Mouse (Mus musculus) embryo, embryonic 11.5 days (tissue): ENCODE measurements at regions not wholly inside any gene's neighbourhood (a gene's known extent, or its start where the extent isn't known, plus 50 kb on each side); places are given as distances from the start of the nearest gene placed in this dataset.

Source experiments
- DNase-seq: peaks from one replicate; pipeline ENCODE4 v3.0.0-alpha.2; 2012; ENCODE audit warnings: low read depth, low spot score

DNA sequence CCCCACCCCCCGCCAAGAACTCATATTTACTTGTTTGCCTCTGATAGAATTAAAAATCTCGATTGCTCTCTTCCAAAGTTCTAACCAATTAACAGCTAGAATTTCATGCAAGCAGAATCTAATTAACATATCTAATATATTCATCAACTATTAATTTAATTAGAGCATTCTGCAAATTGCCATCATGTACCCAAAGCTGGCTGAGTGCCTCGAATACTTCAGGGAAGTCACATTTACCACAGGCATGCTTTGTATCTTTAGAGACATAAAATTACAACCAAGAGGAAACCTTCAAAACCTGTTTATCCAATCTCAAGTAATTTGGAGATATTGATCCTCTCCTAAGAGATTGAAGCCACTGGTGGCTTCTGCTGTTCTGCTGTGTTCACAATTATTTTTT, 401.6 kb upstream of the Nmur2 start:
- DNase-seq, result no peak

DNA sequence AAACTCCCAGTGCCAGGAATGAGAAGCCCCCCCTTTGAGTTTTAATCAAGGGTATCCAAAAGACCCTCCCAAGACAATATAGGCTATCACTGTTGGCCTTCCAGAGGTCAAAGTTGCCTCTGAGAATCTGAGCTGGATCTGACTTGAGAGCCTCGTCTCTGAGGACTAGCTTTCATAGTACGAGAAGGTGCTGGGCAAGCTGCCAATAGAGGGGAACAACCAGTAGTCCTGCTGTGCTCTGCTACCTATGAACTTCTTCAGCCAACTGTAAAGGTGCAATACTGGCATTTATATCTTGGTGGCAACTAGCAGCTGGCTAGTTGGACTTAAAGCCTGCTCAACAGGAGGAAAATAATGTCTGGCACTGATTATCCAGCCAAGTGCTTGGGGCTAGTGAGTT, 400.3 kb upstream of the Nmur2 start:
- DNase-seq, result no peak

DNA sequence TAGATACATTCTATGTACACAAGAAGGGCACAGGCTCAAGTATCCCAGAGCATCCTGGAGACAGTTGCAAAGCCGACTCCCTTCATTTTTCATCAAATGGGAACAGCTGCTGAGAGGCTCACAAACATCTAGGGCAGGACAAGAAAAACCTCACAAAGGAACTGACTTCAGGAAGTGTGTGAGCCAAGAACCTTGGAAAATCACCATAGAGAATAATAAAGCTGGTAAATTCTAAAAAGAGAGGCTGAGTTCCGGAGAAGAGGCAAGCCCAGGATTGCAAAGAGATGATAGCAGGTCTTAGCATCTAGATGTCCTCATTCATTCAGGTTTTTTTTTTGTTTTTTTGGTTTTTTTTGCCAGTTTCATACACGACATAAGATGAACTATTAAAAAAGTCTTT, 390.3 kb upstream of the Nmur2 start:
- DNase-seq, result no peak

DNA sequence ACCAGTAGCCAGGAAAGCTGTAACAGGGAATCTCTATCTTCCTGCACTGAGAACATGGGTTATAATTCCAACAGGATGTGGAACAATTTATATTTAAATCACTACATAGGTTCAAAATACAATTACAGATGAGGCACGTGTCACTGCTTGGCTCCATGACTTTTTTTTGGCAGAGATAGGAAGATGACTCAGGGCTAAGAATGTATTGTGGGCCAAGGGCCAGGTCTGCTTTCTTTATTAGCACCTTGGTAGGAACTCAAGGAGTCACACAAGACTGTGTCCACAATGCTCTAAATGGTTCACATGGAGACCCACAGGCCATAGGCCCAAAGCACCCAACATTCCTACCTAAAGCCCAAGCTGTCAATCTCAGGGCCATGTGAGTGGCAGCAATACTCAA, 344.0 kb upstream of the Nmur2 start:
- no peak for DNase-seq

DNA sequence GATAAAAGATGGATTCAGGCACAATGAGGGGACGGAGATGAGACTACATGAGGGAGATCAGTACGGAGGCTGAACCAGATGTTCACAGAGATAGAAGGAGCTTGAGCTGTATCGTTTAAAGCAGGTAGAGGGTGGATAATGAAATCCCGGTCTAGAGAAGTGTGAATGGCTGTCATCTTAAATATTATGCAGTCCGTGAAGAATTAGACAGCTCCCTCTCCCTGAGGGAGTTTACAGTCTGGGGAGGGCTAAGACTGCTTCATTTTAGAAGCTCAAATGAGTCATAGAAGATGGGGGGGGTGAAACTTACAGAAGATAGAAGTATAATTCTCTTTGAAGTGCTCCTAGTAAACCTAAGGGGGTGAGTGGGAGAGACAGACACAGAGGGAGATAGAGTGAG, 336.7 kb upstream of the Nmur2 start:
- DNase-seq, result no peak

DNA sequence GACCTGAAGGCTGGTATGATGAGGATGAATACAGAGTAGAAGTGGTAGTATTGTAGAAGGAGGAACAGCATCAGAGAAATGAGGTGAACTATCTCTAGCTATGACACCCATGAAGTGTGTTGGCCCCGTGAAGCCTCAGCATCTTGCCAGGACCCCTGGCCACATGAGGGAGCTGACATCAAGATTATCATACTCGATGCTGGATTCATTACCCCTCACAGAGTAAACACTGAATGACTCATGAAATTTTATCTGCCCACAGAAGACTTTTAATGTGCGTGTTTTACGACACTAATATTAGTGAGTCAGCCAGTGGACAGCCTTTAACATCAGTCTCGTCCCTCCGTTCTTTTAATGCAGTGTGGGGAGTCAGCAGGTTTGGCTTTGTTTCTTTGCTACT, 333.5 kb upstream of the Nmur2 start:
- DNase-seq, result no peak

DNA sequence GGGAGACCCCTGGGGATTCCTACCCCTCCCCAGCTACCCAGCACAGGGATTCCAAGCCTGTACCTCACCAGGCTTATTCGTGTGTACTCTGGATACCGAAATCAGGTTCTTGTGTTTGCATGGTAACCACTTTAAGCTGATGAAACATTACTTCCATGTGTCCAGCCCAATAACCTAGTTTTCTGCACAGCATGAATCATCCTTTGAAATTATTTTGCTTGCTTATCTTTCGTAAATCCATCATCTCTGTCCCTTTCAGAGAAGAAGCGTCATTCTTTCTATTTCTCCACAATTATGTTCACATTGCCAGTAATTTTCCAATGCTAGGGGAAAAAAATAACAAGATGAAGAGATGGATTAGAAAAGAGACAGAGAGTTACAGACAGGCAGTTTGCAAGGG, 332.8 kb upstream of the Nmur2 start:
- DNase-seq, result no peak

DNA sequence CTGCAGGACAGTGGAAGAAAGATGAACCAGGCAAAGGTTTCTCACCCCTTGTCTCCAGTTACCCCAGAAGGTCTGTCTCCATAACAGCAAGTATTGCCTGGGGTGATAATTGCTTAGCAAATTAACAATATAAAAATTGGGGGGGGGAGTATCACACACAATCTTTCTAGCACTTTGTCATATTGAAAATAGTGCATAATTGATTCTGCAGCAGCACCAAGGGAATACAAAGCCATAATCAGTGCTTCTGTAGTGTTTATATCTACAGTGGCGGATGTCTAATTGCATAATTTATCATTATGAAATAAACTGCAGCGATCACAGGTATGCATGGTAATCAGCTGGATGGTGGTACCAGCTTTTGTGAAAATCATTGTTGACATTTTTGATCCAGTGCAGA, 316.9 kb upstream of the Nmur2 start:
- no peak for DNase-seq

DNA sequence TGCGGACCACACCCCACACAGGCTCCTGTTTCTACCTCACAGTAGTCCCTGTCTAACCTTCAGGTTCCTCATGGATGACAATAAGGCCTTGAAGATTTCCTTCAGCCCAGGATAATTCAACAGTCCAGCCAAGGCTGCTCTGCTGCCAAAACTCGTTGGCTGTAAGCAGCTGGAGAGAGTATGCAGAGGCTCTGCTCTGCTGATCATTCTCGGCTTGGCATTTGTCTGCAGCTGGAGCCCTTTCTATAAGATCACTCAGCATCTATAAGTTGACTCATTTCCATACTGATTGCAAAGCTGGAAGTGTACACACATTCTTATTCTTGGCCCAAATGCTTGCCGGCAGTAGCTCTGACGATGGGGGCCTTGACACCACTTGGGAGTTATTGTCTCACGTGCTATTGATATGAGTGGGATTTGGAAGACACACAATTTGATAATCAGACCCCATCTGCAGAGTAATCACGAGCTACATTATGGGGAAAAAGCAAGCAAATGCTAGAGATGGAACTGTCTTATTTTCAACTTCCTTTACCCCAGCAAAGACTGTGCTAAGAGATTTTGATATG, 311.1 kb upstream of the Nmur2 start:
- no peak for DNase-seq

DNA sequence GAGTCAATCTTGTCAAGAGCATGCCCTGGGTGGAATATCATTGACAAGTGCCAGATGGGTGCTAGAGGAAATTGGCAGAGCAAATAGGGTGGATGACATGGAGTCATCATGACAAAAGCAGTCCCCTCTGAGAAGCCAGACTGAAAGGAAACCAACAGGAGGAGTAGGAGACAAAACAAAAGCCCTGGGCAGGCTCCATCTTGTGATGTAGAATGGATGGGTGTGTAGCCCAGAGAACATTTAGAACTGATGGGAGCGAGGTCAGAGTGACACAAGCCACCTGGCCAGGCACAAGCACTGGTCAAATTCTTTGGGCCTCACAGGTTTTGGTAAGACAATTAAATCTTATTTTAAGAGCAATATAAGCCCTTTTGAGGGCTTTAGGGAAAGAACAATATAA, 310.4 kb upstream of the Nmur2 start:
- no peak for DNase-seq

DNA sequence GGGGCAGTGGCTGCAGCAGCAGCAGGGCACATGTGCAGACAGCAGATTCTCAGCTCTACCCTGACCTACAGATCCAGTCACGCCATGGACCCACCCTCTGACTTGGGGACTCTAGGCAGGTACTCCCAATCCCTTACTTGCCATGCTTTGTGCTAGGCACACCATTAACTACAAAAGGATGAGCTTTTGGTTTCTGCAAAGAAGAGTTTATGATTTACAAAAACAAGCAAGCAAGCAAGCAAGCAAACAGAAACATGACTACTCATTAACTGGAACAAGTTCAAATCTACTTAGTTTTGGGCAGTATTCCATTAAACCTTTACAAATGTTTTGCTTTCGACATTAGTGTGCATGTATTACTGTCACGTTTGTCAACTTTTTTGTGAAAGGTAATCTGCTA, 309.0 kb upstream of the Nmur2 start:
- no peak for DNase-seq

DNA sequence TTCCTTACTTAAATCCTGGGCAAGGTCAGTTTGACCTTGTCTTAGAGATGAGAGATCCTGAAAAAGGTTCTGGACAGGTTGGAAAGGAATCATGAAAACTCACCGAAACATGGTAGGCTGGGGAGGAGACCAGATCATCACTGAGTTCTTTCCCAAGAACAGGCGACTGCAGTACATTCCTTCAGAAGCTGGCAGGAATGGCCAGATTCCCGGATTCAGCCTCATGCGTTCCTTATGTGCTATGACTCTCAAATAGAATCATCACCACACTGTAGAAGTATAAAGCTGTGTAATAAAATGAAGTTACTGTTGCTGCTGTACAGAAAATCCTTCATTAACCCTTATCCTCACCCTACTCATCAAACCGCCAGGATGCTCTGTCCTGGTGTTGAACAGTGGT, 307.6 kb upstream of the Nmur2 start:
- no peak for DNase-seq

DNA sequence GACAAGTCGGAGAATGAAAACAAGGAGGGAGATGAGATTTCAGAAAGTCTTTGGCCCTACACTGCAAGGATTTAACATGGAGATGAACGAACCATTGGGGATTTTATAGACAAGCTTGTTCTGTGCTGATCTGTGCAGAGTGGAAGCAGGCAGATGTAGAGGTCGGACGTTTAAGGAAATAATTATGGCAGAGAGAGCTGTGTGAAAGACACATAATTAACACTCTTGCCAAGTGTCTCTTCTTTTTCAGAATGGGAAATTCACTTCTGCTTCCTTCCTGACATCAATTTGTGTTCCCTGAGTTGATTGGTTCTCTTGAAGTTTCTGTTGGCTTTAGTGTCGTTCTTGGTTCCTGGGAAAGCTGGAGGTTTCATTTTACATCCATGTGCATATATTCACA, 302.3 kb upstream of the Nmur2 start:
- DNase-seq, result no peak

DNA sequence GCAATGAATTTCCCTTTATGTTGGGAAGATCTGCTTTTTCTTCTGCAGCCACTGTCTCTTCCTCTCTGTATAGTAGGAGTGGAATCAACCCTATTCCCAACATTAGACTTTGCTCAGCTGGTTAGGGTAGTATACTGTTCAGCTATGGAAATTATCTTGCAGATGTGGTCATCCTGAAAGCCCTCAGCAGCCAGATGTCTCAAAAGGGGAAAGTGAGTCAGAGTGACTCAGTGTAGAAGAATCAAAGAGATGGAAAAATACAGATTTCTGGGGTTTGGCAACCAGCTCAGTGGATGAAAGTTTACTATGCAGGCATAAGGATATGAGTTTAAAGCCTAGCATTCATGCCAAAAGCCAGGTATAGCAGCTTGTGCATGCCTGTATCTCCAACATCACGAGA, 300.9 kb upstream of the Nmur2 start:
- no peak for DNase-seq

DNA sequence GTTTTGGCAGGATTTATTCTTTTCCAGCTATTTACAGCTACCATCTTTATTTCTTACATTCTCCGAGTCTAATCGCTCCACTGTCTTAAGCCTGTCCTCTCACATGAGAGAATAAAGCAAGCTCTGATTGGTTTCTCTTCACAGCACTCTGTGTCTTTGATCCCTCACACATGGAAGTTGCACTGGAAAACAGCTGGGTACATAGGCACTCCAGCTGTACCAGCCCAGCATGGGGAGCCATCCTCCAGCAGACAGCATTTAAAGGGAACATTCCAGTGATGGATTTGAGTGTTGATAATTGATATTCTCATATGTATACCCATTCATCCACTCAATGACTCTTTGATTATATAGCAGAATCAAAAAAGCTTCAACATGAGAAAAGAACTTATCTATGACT, 300.2 kb upstream of the Nmur2 start:
- DNase-seq, result no peak

DNA sequence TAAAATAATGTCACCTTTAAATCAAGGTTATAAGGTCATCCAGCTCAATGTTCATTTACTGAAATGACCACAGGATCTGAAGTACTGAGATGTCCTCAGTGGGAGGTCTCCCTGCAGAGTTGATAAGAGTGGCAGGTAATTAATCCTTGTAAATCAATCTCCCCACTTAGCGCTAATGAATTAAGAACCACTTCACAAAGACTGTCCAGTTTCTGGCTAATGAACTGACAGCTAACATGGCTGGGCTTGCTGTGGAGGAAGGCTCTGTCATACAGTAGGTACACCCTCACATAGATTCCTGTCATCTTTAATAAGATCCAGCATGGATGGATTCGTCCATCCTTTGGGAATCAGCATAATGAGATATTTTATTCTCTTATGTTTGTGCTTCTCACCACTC, 297.7 kb upstream of the Nmur2 start:
- DNase-seq, result no peak

DNA sequence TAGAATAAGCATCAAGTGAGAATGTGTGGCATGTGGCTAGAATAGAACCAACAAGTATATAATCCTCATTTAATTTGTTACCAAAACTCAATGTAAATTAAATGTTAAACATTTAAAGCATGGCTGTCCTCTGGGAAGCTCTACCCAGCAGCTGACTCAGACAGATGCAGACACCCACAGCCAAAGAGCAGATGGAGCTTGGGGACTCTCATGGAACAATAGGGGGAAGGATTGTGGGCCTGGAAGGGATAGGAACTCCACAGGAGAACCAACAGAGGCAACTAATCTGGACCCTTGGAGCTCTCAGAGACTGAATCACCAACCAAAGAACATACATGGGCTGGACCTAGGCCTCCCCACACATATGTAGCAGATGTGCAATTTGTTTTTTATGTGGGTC, 295.1 kb upstream of the Nmur2 start:
- DNase-seq, result no peak

DNA sequence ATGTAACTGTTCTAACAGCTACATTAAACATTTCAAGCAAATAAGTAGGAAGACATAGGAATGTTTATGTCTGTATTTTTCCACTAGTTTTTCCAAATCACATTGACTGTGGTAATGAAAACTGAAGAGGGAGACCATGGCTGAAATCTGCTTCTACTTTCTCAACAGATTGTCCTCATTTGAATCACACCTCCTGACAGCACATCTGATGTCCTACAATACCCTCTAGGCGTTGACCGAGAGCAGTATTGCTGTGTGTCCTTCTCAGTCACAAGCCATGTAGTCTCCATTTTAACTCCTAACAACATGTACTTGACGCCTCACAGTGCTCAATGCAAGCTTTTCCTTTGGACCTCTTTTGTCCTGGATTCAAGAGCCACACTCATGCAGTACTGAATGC, 279.5 kb upstream of the Nmur2 start:
- no peak for DNase-seq

DNA sequence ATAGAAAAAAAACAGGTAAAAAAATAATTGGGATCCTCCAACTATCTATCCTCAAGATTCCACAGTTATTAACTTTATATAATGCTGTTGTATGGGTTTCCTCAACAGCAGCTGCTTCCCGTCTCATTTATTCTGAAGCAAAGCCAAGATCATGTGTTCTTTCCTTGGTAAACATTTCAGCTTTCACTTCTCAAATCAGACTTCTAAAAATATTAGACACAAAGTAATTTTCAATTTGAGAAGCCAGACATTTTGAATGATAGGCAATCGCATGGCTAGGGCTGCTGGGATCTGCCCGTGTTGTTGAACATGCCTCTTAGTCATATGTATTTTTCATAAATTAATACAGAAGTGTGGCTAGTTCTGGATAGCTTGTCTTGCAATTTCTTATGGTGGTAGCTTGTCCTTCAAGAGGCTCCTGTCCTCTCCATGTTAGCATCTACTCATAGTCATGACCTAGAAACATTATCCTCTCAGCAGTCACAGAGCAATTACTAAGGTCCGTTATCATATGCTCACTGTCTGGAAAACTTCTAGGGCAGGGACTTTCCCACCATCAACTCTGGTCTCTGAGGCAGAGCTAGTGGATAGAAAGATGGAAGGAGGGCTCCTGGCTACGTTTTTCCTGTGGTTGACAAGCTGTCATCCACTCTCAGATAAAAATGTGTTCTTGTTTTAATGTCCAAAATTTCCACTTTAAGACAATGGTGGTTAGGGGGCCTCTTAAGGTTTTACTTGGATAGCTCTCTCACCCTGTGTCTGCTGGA, 274.6 kb upstream of the Nmur2 start:
- DNase-seq, result no peak

DNA sequence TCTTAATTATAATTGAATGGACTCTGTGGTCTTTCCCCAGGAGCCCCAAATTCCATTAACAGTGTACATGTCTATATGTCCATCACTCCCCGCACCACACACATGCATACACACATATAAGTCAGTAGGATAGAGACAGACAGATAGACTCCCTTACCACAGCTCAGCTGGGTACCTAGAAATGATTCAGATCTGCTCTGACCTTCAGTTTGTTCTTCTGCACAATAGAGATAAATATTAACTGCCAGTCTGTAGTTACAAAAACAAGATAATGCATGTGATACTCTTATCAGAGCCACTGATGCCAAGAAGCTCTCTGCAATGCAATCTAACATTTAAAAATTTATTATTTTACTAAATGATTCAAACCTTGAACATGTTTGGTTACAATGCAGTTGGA, 268.7 kb upstream of the Nmur2 start:
- DNase-seq, result no peak

DNA sequence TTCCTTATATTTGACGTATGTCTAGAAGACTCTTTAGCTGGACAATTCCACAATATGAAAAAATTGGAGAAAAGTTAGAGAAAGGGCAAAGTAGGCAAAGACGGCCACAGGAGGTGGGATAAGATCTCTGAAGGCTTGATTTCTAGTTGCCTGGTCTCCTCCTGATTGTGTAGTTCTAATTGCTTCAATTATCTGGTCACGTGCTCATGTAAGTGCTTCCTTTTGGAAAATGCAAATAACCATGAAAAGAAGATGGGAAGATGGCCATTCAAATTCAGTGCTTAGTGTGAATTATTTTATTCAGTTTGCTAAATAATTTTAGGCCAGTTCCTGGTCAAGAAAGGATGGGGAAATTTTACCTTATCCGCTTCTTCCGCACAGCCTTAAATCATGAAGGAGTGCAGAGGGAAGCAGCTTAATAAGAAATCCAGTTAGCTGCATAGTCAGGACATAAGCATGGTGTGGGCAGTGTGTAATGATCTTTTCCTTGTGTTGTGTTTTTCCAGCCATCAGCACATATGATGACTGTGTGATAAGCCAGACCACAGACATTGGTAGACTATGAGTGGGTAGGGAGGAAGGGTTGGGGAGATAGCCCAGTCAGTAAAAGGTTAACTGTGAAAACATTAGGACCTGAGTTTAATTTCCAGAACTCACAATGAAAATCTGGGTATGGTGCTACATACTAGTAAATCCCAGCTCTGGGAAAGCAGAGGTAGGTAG, 267.7 kb upstream of the Nmur2 start:
- no peak for DNase-seq

DNA sequence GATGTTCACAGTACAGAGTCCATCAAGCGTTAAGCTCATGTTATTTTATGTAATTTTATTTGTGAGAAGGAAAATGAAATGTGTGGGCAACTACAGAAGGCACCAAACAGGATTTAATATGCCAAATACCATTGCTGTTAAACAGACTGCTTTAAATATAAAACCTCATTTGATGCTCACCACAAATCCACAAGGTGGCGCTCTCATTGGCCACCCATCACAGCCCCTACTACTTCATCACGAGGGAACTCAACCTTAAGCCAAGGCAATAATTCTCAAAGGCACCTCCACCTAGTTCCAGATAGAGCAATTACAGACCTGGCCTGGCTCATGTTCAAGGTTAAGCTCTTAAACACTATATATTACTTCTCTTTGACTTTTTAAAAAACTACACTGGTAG, 266.2 kb upstream of the Nmur2 start:
- no peak for DNase-seq
